Mouse (Mus musculus) testis, adult 2 months (tissue): ENCODE data around the gene Plpp3. TPM values are rescaled to one million over a fixed set of nuclear protein-coding genes. Genes with fewer than 3 reads are reported as not detected.

Experiments used
- H3K27ac ChIP-seq: fragments of 200-500 bp; 2 replicates; pipeline ENCODE4 v1.5.1; 2012; ENCODE audit warnings: low read depth, low read length; ENCODE audit not compliant: control insufficient read depth, insufficient read depth
- H3K27me3 ChIP-seq: fragments of 200-500 bp; 2 replicates; pipeline ENCODE4 v1.6.1; 2012; ENCODE audit warnings: mild to moderate bottlenecking, low read length, moderate library complexity; ENCODE audit not compliant: control insufficient read depth, insufficient read depth
- H3K36me3 ChIP-seq: fragments of 200-500 bp; 2 replicates; pipeline ENCODE4 v1.6.1; 2012; ENCODE audit warnings: mild to moderate bottlenecking, low read length; ENCODE audit not compliant: control insufficient read depth, insufficient read depth
- H3K4me1 ChIP-seq: fragments of 200-500 bp; 2 replicates; pipeline ENCODE4 v1.6.1; 2012; ENCODE audit warnings: low read length; ENCODE audit not compliant: control insufficient read depth, insufficient read depth
- H3K4me3 ChIP-seq: fragments of 200-500 bp; 2 replicates; pipeline ENCODE4 v1.5.1; 2012; ENCODE audit warnings: low read depth, mild to moderate bottlenecking, low read length, moderate library complexity, mixed read lengths; ENCODE audit not compliant: control insufficient read depth
- CTCF ChIP-seq: fragments of 200-500 bp; IDR thresholded peaks from 2 replicates; pipeline ENCODE4 v1.5.1; 2012; ENCODE audit warnings: low read depth, mild to moderate bottlenecking, inconsistent platforms, low read length, moderate library complexity; ENCODE audit not compliant: control insufficient read depth, insufficient read depth, insufficient replicate concordance
- POLR2A ChIP-seq: fragments of 200-500 bp; IDR thresholded peaks from 2 replicates; pipeline ENCODE4 v1.6.1; 2012; ENCODE audit warnings: low read depth, mild to moderate bottlenecking, inconsistent platforms, low read length, moderate library complexity; ENCODE audit not compliant: control insufficient read depth
- polyA plus RNA-seq: library from polyadenylated mRNA; depleted of rRNA; stranded (reverse); fragments of >200 nt; gene quantifications from 2 replicates; pipeline ENCODE4 v1.2.3, GENCODE M21; 2012

Plpp3 gene
- polyA plus RNA-seq, 1 experiment: 12.5 TPM

- no peaks in the 10 kb centered on the region for H3K27me3 ChIP-seq
- H3K4me3 ChIP-seq: no peak overlapping the region
- peaks cover 12% of the 10 kb centered on the region for H3K4me1 ChIP-seq
- no peak overlapping the region for H3K27ac ChIP-seq
- H3K36me3 ChIP-seq: no peaks in the 10 kb centered on the region
- TF ChIP-seq POLR2A: no peak
- TF ChIP-seq CTCF: no peak
Observed at GRCm38 (mm10) chr4:105111770-105112169, 45.4 kb upstream of the Plpp3 start.

DNA sequence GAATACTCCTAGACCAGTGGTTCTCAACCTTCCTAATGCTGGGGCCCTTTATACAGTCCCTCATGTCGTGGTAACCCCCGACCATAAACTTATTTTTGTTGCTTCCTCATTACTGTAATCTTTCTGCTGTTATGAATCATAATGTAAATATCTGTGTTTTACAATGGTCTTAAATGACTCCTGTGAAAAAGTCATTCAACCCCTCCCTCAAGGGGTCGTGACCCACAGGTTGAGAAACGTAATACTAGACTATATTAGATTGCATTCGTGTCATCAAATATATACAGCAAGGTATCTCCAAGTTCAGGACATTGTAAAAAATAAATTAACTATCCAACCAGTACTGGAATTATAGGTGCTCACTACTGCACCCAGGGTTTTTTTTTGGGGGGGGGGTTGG is 44.1 kb upstream of the Plpp3 start:
- no peak overlapping the region for H3K4me3 ChIP-seq
- H3K36me3 ChIP-seq: no peaks in the 10 kb centered on the region
- TF ChIP-seq CTCF: no peak
- TF ChIP-seq POLR2A: no peak
- peaks cover 12% of the 10 kb centered on the region for H3K4me1 ChIP-seq
- no peaks in the 10 kb centered on the region for H3K27me3 ChIP-seq
- no peak overlapping the region for H3K27ac ChIP-seq

GRCm38 (mm10) chr4:105113468-105113867 is 43.7 kb upstream of the Plpp3 start:
- Histone ChIP-seq H3K27me3 (no peaks in the 10 kb centered on the region), H3K27ac (no peak overlapping the region), H3K4me1 (peaks cover 12% of the 10 kb centered on the region), H3K36me3 (no peaks in the 10 kb centered on the region), H3K4me3 (no peak overlapping the region)
- TF ChIP-seq CTCF: no peak
- no peak for TF ChIP-seq POLR2A

- H3K4me3 ChIP-seq: peak overlapping the region; percentile 35
- no peak for TF ChIP-seq POLR2A
- no peak for TF ChIP-seq CTCF
- H3K27me3 ChIP-seq: no peaks in the 10 kb centered on the region
- no peak overlapping the region for H3K27ac ChIP-seq
- no peaks in the 10 kb centered on the region for H3K36me3 ChIP-seq
- H3K4me1 ChIP-seq: 0 out of 2 replicates have a peak, but pooled peaks cover 2% of the 10 kb centered on the region
Observed at GRCm38 (mm10) chr4:105121081-105121480, 36.1 kb upstream of the Plpp3 start.

DNA sequence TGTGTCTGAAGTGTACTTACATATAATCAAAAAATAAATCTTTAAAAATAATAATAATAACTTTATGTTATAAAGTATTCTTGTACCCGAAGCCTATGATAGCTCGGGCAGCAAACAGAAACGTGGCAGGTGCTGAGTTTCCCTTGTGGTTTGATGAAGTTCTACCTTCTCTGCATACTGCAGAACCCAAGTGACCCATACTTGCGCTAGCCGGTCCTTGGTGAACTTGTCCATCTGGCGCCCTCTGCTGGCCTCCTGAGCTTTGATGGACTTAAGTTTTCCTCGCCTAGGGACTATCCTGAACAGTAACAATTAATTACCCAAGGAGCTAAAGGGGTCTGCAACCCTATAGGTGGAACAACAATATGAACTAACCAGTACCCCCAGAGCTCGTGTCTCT is 34.7 kb upstream of the Plpp3 start:
- no peaks in the 10 kb centered on the region for H3K27me3 ChIP-seq
- H3K36me3 ChIP-seq: no peaks in the 10 kb centered on the region
- no peak overlapping the region for H3K4me3 ChIP-seq
- no peak overlapping the region for H3K27ac ChIP-seq
- H3K4me1 ChIP-seq: 0 out of 2 replicates have a peak, but pooled peaks cover 2% of the 10 kb centered on the region
- TF ChIP-seq POLR2A: no peak
- peak; percentile 58; the same call in 1 of the 2 replicates for TF ChIP-seq CTCF

DNA sequence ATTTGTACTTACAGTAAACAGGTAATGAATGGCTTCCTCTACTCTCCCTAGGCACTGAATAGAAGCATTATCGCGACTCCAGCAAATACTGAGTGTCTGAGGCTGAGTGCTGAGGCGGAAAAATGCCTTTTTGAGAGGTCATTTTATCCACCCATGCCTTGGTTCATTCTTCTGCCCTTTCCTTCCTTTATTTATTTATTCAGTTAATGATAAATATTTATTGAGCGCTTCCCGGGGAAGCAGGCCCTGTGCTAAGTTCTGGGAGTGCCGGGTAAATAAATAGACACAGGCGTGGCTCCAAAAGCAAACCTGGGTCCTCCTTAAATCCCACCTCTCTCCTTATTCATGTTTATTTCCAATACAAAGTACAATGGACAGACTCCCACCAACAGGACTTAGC is 27.9 kb upstream of the Plpp3 start:
- Histone ChIP-seq H3K4me1 (no peaks in the 10 kb centered on the region), H3K36me3 (no peaks in the 10 kb centered on the region), H3K27ac (no peak overlapping the region), H3K27me3 (no peaks in the 10 kb centered on the region), H3K4me3 (no peak overlapping the region)
- no peak for TF ChIP-seq CTCF

DNA sequence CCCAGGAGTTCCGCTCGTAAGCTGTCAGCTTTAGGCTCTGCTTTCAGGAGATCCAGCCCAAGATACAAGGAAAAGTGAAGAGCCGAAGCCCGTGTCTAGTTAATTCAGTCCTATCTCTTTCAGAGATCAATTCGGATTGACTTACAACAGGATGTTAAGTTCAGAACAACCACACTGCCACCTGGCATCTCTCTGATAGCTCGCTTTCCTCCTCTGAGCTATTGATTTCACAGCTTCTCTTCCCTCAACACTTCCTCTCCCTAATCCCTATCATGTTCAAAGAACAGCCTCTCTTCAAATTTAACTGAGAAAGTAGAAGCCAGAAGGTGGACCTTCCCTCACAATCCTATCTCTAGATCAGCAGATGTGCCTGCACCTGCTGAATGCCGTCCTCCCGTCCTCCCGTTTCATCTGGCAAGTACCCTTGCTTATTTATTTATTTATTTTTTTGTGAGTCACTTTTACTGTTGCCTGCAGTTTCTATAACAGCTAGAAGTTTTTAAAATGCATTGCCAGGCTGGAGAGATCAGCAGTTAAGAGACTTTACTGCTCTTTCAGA is 25.3 kb upstream of the Plpp3 start:
- TF ChIP-seq POLR2A (no peak), CTCF (no peak)
- no peaks in the 10 kb centered on the region for H3K36me3 ChIP-seq
- H3K4me3 ChIP-seq: no peak overlapping the region

More for the DNA sequence above, 25.3 kb upstream of the Plpp3 start:
- Histone ChIP-seq H3K27me3 (no peaks in the 10 kb centered on the region), H3K4me1 (no peaks in the 10 kb centered on the region), H3K27ac (no peak overlapping the region)
